Mouse (Mus musculus) neural tube, embryonic 11.5 days (tissue): Measurements from ENCODE around the gene Sfxn5. TPM values are rescaled to one million over a fixed set of nuclear protein-coding genes. Genes with fewer than 3 reads are reported as not detected.

Source experiments
- ATAC-seq: fragments of 200-750 bp; cut with Nextera tagmentation; 2 replicates; pipeline ENCODE4 v1.8.0; 2017; ENCODE audit warnings: moderate number of reproducible peaks, mild to moderate bottlenecking, moderate TSS enrichment, moderate library complexity; ENCODE audit not compliant: insufficient read depth, low FRiP score, low TSS enrichment
- DNase-seq: peaks from one replicate; pipeline ENCODE4 v3.0.0-alpha.2; 2015; ENCODE audit warnings: low spot score
- H3K27ac ChIP-seq: fragments of 300-500 bp; sonication (generic); 2 replicates; pipeline ENCODE4 v1.5.1; 2014; ENCODE audit warnings: low read depth, mild to moderate bottlenecking, low read length
- H3K27me3 ChIP-seq: fragments of 300-500 bp; sonication (generic); 2 replicates; pipeline ENCODE4 v1.6.1; 2014; ENCODE audit warnings: mild to moderate bottlenecking, low read length, mixed read lengths; ENCODE audit not compliant: control insufficient read depth, insufficient read depth
- H3K36me3 ChIP-seq: fragments of 300-500 bp; sonication (generic); 2 replicates; pipeline ENCODE4 v1.6.1; 2014; ENCODE audit warnings: mild to moderate bottlenecking, low read length, moderate library complexity, mixed read lengths; ENCODE audit not compliant: control insufficient read depth, insufficient read depth
- H3K4me1 ChIP-seq: fragments of 300-500 bp; sonication (generic); 2 replicates; pipeline ENCODE4 v1.6.1; 2014; ENCODE audit warnings: low read length, mixed read lengths; ENCODE audit not compliant: control insufficient read depth, insufficient read depth
- H3K4me2 ChIP-seq: fragments of 300-500 bp; sonication (generic); 2 replicates; pipeline ENCODE4 v1.6.1; 2014; ENCODE audit warnings: low read depth, mild to moderate bottlenecking, moderate library complexity
- H3K4me3 ChIP-seq: fragments of 300-500 bp; sonication (generic); 2 replicates; pipeline ENCODE4 v1.5.1; 2014; ENCODE audit warnings: low read depth, low read length
- H3K9ac ChIP-seq: fragments of 300-500 bp; sonication (generic); 2 replicates; pipeline ENCODE4 v1.6.1; 2014; ENCODE audit warnings: mild to moderate bottlenecking, low read length
- H3K9me3 ChIP-seq: fragments of 300-500 bp; sonication (generic); 2 replicates; pipeline ENCODE4 v1.6.1; 2016; ENCODE audit warnings: low read length; ENCODE audit not compliant: control insufficient read depth
- WGBS: fragments of 180-500 bp; shearing (Covaris S2); extraction: QIAGEN DNeasy Blood & Tissue Kit; methylation state at CpG from one replicate; pipeline ENCODE4 v1.1.7; 2014; 5-methylcytosine and 5-hydroxymethylcytosine counted together
- polyA plus RNA-seq: library from polyadenylated mRNA; unstranded; fragments of >200 nt; fragmentation: Nextera tagmentation; extraction: Ambion mirVana; gene quantifications from 2 replicates; pipeline ENCODE4 v1.2.1, GENCODE M21; 2014

Gene Sfxn5
- polyA plus RNA-seq, 1 experiment from 2014 or later = 5.5 TPM

- Histone ChIP-seq H3K27me3 (0 out of 2 replicates have a peak, but pooled peaks cover 2% of the 10 kb centered on the region), H3K36me3 (no peaks in the 10 kb centered on the region), H3K9me3 (no peaks in the 10 kb centered on the region), H3K4me3 (no peak overlapping the region), H3K4me1 (no peaks in the 10 kb centered on the region; the same call in 1 of the 2 replicates), H3K9ac (no peak overlapping the region), H3K27ac (no peak overlapping the region), H3K4me2 (no peak overlapping the region)
- no peak for DNase-seq
- ATAC-seq = no peak
- 78% methylated on average over 5 of the region's 5 CpGs for WGBS
These were observed 36.1 kb upstream of the Sfxn5 start for GRCm38 (mm10) chr6:85369181-85369860.

DNA sequence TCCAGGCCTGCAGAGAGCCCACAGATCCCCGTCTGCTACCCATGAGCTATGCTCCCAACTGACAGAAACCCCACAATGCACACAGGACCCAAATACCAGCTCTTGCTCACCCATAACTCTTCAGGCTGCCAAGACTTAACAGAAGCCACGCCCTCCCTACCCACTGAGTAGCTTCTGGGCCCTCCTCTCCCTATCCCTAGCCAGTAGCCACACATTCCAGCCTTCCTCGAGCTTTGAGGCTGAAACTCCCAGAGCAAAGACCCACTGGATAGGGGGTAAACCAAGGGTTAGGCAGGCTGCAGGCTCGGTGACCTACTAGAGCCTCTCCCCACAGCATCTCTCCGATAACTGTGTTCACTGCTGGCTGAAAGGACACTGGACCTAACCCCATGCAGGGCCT is 35.5 kb upstream of the Sfxn5 start:
- Histone ChIP-seq H3K27me3 (0 out of 2 replicates have a peak, but pooled peaks cover 2% of the 10 kb centered on the region), H3K27ac (no peak overlapping the region), H3K4me2 (no peak overlapping the region), H3K36me3 (no peaks in the 10 kb centered on the region), H3K9me3 (no peaks in the 10 kb centered on the region), H3K9ac (no peak overlapping the region), H3K4me1 (no peaks in the 10 kb centered on the region; the same call in 1 of the 2 replicates), H3K4me3 (no peak overlapping the region)
- ATAC-seq = no peak
- 68% methylated on average over 5 of the region's 5 CpGs for WGBS
- no peak for DNase-seq

- Histone ChIP-seq H3K9ac (no peak overlapping the region), H3K36me3 (no peaks in the 10 kb centered on the region), H3K4me1 (no peaks in the 10 kb centered on the region; the same call in 1 of the 2 replicates), H3K4me3 (no peak overlapping the region), H3K4me2 (no peak overlapping the region), H3K9me3 (no peaks in the 10 kb centered on the region), H3K27ac (no peak overlapping the region), H3K27me3 (no peaks in the 10 kb centered on the region)
- 78% methylated on average over 1 of the region's 1 CpGs for WGBS
- no peak for DNase-seq
- ATAC-seq = no peak
These were observed 34.9 kb upstream of the Sfxn5 start for GRCm38 (mm10) chr6:85368166-85368565.

DNA sequence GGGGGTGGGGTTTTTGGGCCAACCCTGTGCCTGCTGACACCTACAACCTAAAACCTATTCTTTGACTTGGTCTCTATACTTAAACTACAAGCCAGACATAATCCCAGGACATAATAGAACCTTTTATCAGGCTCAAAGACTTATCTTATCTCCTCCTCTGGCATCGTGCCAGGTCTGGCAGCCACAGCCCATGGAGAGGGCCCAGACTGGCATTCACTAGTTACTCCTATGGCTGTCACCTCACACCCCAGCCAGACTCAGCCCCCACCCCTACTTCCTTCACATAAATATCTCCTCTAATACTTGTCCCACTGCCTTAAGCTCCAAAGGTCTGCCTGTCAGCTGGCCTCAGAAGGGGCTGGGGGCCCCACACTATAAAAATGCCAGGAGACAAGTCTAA is 33.2 kb upstream of the Sfxn5 start:
- Histone ChIP-seq H3K36me3 (no peaks in the 10 kb centered on the region), H3K4me2 (no peak overlapping the region), H3K9ac (no peak overlapping the region), H3K27me3 (no peaks in the 10 kb centered on the region), H3K4me1 (no peaks in the 10 kb centered on the region; the same call in 1 of the 2 replicates), H3K9me3 (no peaks in the 10 kb centered on the region), H3K4me3 (no peak overlapping the region), H3K27ac (no peak overlapping the region)
- WGBS = 87% methylated on average over 1 of the region's 1 CpGs
- ATAC-seq (no peak), DNase-seq (no peak)

- Histone ChIP-seq H3K36me3 (no peaks in the 10 kb centered on the region), H3K9me3 (no peaks in the 10 kb centered on the region), H3K4me2 (no peak overlapping the region), H3K27me3 (no peaks in the 10 kb centered on the region), H3K9ac (no peak overlapping the region), H3K4me1 (no peaks in the 10 kb centered on the region; the same call in 1 of the 2 replicates), H3K27ac (no peak overlapping the region), H3K4me3 (no peak overlapping the region)
- DNase-seq (no peak), ATAC-seq (no peak)
- WGBS = 78% methylated on average over 5 of the region's 5 CpGs
These were observed 31.2 kb upstream of the Sfxn5 start for GRCm38 (mm10) chr6:85364439-85364838.

- WGBS = 89% methylated on average over 4 of the region's 4 CpGs
- no peak for ATAC-seq
These were observed 30.7 kb upstream of the Sfxn5 start for GRCm38 (mm10) chr6:85363906-85364260.

GRCm38 (mm10) chr6:85363231-85363905 is 30.1 kb upstream of the Sfxn5 start:
- Histone ChIP-seq H3K27me3 (no peaks in the 10 kb centered on the region), H3K36me3 (no peaks in the 10 kb centered on the region), H3K9ac (no peak overlapping the region), H3K4me1 (no peaks in the 10 kb centered on the region), H3K27ac (no peak overlapping the region), H3K9me3 (no peaks in the 10 kb centered on the region), H3K4me3 (no peak overlapping the region), H3K4me2 (no peak overlapping the region)
- no peak for ATAC-seq
- WGBS = 90% methylated on average over 5 of the region's 5 CpGs
- no peak for DNase-seq

More at GRCm38 (mm10) chr6:85363906-85364260, 30.7 kb upstream of the Sfxn5 start:
- DNase-seq = no peak
- no peak overlapping the region for H3K27ac ChIP-seq
- no peaks in the 10 kb centered on the region for H3K9me3 ChIP-seq
- H3K27me3 ChIP-seq = no peaks in the 10 kb centered on the region
- no peaks in the 10 kb centered on the region for H3K4me1 ChIP-seq
- H3K9ac ChIP-seq = no peak overlapping the region
- no peak overlapping the region for H3K4me2 ChIP-seq
- H3K4me3 ChIP-seq = no peak overlapping the region
- H3K36me3 ChIP-seq = no peaks in the 10 kb centered on the region

GRCm38 (mm10) chr6:85362610-85363009 is 29.4 kb upstream of the Sfxn5 start:
- no peaks in the 10 kb centered on the region for H3K4me1 ChIP-seq
- no peaks in the 10 kb centered on the region for H3K27me3 ChIP-seq
- H3K9ac ChIP-seq = no peak overlapping the region
- ATAC-seq (no peak), DNase-seq (no peak)
- no peaks in the 10 kb centered on the region for H3K36me3 ChIP-seq
- no peak overlapping the region for H3K4me2 ChIP-seq
- H3K4me3 ChIP-seq = no peak overlapping the region
- no peaks in the 10 kb centered on the region for H3K9me3 ChIP-seq
- no peak overlapping the region for H3K27ac ChIP-seq
- WGBS = 84% methylated on average over 5 of the region's 5 CpGs

GRCm38 (mm10) chr6:85360311-85360710 is 27.1 kb upstream of the Sfxn5 start:
- DNase-seq (no peak), ATAC-seq (no peak)
- Histone ChIP-seq H3K36me3 (no peaks in the 10 kb centered on the region), H3K27me3 (no peaks in the 10 kb centered on the region), H3K4me1 (no peaks in the 10 kb centered on the region), H3K9me3 (no peaks in the 10 kb centered on the region), H3K4me2 (no peak overlapping the region), H3K27ac (no peak overlapping the region), H3K9ac (no peak overlapping the region), H3K4me3 (no peak overlapping the region)
- WGBS = 83% methylated on average over 5 of the region's 5 CpGs
